Mouse (Mus musculus): ENCODE results near the gene Surf2. TPM values are rescaled to one million over a fixed set of nuclear protein-coding genes. Genes with fewer than 3 reads are reported as not detected.

Surf2 gene
- total and polyA plus RNA-seq, 2 experiments from 2014 or later = 31.0 to 55.1 TPM

DNA sequence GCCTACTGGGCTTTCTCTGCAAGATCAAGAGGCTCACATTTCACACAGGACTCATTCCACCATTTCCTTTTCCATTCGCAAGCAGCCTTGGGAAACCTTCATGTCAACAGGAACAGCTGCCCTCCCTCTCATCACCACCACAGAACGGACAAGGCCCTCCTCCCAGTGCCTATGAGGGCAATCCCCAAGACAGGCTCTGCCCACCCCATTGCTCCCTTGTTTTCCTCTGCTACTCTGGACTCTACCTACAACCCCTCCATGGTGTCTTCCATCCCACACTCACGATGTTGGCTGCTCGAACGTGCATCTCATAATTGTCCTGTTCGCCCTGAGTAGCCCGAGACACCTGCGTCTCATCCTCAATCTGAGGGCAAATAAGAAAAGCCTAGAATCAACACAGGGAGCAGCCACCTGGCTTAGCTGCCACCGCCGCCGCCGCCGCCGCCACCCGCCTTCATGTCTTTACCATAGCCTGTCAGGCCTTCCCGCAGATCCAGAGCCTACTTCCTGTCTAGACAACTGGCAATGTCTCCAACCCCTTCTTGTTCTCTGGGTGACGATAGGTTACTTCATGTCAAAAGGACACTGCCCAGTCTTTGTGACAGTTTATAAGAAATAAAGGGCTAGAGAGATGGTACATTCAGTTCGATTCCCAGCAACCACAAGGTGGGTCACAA lies 7.3 kb upstream of the Surf2 start:
- 86% methylated on average over 18 of the region's 18 CpGs for WGBS

DNA sequence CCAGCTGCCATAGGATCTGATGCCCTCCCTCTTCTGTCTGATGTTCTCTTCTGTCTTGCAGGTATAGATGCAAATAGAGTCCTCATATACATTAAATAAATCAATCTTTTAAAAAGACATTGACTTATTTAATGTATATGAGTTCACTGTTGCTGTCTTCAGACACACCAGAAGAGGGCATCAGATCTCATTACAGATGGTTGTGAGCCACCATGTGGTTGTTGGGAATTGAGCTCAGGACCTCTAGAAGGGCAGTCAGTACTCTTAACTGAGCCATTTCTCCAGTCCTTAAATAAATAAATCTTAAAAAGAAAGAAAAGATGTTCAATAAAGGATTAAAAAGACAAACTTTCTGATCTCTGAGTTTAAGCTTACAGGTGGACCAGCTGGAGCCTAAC lies 6.8 kb upstream of the Surf2 start:
- Histone ChIP-seq H3K27ac (ENCODE audit: low read depth, low read length) (peak overlapping the region; percentile 97; the same call in 1 of the 2 replicates), H3K9ac (peak overlapping the region; percentile 94), H3K4me3 (ENCODE audit: low read depth, low read length) (peak overlapping the region; percentile 71), H3K27me3 (ENCODE audit: insufficient read depth, low read length) (no peaks in the 10 kb centered on the region), H3K4me1 (ENCODE audit: insufficient read depth) (peaks cover 19% of the 10 kb centered on the region), H3K9me3 (ENCODE audit: low read length) (no peaks in the 10 kb centered on the region), H3K36me3 (ENCODE audit: insufficient read depth) (peaks cover 59% of the 10 kb centered on the region), H3K4me2 (ENCODE audit: low read depth) (peak overlapping the region; percentile 76)
- DNase-seq (no peak), ATAC-seq (no peak)
- peak; percentile 52 for TF ChIP-seq CTCF (IDR thresholded peaks at IDR 0.05; ENCODE audit: low read depth)

More for the DNA sequence above, 7.3 kb upstream of the Surf2 start:
- TF ChIP-seq CTCF (IDR thresholded peaks at IDR 0.05; ENCODE audit: low read depth) = no peak
- DNase-seq = no peak
- H3K27ac ChIP-seq (ENCODE audit: low read depth, low read length) = no peak overlapping the region
- peaks cover 57% of the 10 kb centered on the region for H3K36me3 ChIP-seq (ENCODE audit: insufficient read depth)
- no peaks in the 10 kb centered on the region for H3K27me3 ChIP-seq (ENCODE audit: insufficient read depth, low read length)
- H3K9ac ChIP-seq = peak overlapping the region; percentile 25; the same call in 1 of the 2 replicates
- ATAC-seq = no peak
- H3K9me3 ChIP-seq (ENCODE audit: low read length) = no peaks in the 10 kb centered on the region
- peak overlapping the region; percentile 76 for H3K4me2 ChIP-seq (ENCODE audit: low read depth)
- H3K4me1 ChIP-seq (ENCODE audit: insufficient read depth) = peaks cover 20% of the 10 kb centered on the region
- peak overlapping the region; percentile 71 for H3K4me3 ChIP-seq (ENCODE audit: low read depth, low read length)

DNA sequence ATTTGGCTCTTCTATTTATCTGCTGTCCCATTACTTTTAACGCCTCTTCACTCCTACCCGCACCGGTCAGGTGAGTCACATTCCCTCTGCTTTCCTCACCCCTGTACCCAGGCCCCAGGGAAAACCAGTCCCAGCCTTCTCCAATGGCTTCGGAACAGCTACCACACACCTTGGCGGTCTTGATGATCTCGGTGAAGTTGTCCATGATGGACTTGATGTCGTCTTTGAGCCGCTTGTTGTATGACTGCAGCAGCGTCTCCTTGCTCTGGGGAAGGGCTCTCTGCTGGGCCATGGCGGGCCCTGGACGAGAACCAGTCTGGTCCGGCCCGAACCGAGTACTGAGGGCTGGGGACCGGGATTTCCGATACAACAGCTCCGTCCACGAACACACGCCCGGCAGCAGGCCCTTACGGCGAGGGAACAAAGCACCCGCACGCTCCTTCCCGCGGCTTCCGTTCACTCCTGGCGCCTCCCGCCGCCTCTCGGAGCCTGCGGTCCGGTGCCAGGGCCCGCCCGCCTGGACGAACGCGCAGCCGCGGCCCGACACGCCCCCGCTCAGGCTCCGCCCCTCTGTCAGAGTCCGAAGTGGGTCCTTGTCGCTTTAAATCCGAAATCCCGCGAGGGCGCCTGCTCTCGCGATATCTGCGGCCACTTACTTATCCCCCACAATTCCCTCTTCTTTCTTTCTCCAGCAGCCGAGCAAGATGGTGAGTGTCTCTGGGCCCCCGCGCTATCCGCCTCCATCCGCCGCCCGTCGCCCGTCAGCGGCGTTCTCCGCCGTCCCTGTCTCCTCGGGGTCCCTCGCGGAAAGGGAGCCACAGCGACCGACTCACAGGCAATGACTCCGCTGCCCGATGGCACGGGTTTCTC lies 5.8 kb upstream of the Surf2 start, which contains the start of the genes Med22 and Rpl7a:
TSS of gene Med22 (minus strand) at position 554 of the 870 bp plus-strand sequence.
TSS of gene Rpl7a (plus strand) at position 641 of the 870 bp plus-strand sequence.
- no peaks in the 10 kb centered on the region for H3K27me3 ChIP-seq (ENCODE audit: insufficient read depth, low read length)
- WGBS = 2% methylated on average over 61 of the region's 74 CpGs
- peaks cover 22% of the 10 kb centered on the region for H3K4me1 ChIP-seq (ENCODE audit: insufficient read depth)
- peaks cover 56% of the 10 kb centered on the region for H3K36me3 ChIP-seq (ENCODE audit: insufficient read depth)
- peak within 1 kb of the TSS; percentile 71 for H3K4me3 ChIP-seq (ENCODE audit: low read depth, low read length)
- ATAC-seq (peak; percentile 93), DNase-seq (peak; percentile 99)
- H3K9me3 ChIP-seq (ENCODE audit: low read length) = no peaks in the 10 kb centered on the region
- peak within 1 kb of the TSS; percentile 94 for H3K9ac ChIP-seq
- H3K27ac ChIP-seq (ENCODE audit: low read depth, low read length) = peak within 1 kb of the TSS; percentile 97
- H3K4me2 ChIP-seq (ENCODE audit: low read depth) = peak within 1 kb of the TSS; percentile 99
- no peak for TF ChIP-seq CTCF (IDR thresholded peaks at IDR 0.05; ENCODE audit: low read depth)

DNA sequence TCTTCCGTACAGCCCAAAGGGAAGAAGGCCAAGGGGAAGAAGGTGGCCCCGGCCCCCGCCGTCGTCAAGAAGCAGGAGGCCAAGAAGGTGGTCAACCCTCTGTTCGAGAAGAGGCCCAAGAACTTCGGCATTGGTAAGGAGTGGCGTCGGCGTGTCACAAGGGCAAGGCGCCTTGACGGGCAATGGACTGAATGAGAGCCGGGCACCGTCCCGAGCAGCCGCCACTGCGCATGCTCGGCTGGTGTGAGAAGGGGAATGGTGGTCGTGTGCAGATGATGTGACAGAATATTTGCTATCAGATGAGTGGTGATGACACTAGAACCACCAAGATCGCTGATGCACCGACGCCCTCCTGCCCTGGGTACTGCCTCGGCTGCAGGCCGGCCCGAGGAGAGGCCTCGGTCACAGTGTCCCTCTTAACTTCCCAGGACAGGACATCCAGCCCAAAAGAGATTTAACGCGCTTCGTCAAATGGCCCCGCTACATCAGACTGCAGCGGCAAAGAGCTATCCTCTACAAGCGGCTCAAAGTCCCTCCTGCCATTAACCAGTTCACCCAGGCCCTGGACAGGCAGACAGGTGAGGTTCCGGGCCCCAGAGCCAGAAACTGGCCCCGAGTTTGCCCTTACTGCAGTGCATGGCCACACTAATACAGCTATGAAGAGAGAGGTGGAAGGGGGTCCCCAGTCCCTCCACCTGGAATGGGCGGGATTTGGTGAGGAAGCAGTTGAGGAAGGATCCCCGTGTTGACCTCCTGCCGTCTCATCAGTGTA lies 5.0 kb upstream of the Surf2 start:
- no peak for TF ChIP-seq CTCF (IDR thresholded peaks at IDR 0.05; ENCODE audit: low read depth)
- H3K27ac ChIP-seq (ENCODE audit: low read depth, low read length) = peak overlapping the region; percentile 97
- peaks cover 23% of the 10 kb centered on the region for H3K4me1 ChIP-seq (ENCODE audit: insufficient read depth)
- H3K27me3 ChIP-seq (ENCODE audit: insufficient read depth, low read length) = no peaks in the 10 kb centered on the region
- peak overlapping the region; percentile 71 for H3K4me3 ChIP-seq (ENCODE audit: low read depth, low read length)
- ATAC-seq (peak; percentile 77), DNase-seq (peak; percentile 89)
- WGBS = under 1% methylated on average over 37 of the region's 37 CpGs
- H3K9me3 ChIP-seq (ENCODE audit: low read length) = no peaks in the 10 kb centered on the region
- peak overlapping the region; percentile 94 for H3K9ac ChIP-seq
- peak overlapping the region; percentile 99 for H3K4me2 ChIP-seq (ENCODE audit: low read depth)
- peaks cover 47% of the 10 kb centered on the region for H3K36me3 ChIP-seq (ENCODE audit: insufficient read depth)

DNA sequence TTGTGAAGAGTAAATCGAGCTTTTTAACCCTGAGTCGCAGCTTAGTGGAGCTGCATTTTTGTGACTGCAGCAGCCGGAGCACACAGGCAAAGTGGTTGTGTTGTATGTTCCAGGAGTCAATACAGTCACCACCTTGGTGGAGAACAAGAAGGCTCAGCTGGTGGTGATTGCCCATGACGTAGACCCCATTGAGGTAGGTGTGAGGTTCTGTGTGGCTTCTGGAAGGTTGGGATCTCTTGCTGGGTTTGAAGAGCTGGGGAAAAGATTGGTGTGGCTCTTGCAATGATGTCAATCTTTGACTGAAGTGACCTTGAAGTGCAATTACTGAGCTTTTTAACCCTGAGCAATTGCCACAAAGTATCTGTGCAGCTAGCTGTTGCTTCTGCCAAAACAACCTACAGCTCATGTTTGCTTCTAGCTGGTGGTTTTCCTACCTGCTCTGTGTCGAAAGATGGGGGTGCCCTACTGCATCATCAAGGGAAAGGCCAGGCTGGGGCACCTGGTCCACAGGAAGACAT lies 3.9 kb upstream of the Surf2 start:
- Histone ChIP-seq H3K27ac (ENCODE audit: low read depth, low read length) (no peak overlapping the region), H3K27me3 (ENCODE audit: insufficient read depth, low read length) (no peaks in the 10 kb centered on the region), H3K9ac (no peak overlapping the region), H3K4me3 (ENCODE audit: low read depth, low read length) (peak overlapping the region; percentile 71; the same call in 1 of the 2 replicates), H3K4me1 (ENCODE audit: insufficient read depth) (peaks cover 28% of the 10 kb centered on the region), H3K4me2 (ENCODE audit: low read depth) (peak overlapping the region; percentile 99), H3K36me3 (ENCODE audit: insufficient read depth) (peaks cover 36% of the 10 kb centered on the region), H3K9me3 (ENCODE audit: low read length) (no peaks in the 10 kb centered on the region)
- WGBS = 71% methylated on average over 5 of the region's 5 CpGs
- no peak for ATAC-seq
- no peak for DNase-seq
- TF ChIP-seq CTCF (IDR thresholded peaks at IDR 0.05; ENCODE audit: low read depth) = no peak

DNA sequence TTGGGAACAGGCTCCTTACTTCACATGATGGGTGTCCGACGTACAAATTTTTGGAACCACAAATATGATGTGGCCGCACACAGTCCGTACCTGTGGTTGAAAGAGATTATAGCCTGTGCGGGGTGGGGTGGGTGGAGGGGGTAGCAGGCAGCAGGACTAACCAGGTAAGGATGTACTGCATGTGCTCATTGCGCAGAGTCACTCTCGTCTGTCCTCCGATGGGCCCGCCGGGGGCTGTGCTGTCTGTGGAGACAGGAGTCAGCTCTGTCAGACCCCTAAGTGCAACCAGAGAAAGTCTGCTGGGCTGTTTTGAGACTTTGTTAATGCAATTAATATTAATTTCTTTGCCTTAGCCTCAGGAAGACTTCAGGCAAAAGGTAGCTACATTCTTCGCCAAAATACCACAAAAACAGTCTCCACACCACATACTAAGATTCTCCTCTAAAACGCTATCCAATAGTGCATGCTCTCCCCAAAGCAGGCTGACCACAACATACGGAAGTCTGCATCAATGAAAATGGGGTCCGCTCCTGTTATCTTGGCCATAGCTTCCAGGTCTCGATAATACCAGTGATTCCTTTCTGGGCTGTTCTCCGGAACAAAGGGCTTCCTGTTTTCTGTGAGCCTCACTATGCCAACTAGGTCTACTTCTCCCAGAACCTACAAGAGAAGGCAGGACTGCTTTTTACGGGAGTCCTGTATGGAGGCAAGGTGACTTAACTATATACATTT lies 2.6 kb upstream of the Surf2 start:
- Histone ChIP-seq H3K4me3 (ENCODE audit: low read depth, low read length) (no peak overlapping the region), H3K4me2 (ENCODE audit: low read depth) (no peak overlapping the region), H3K27me3 (ENCODE audit: insufficient read depth, low read length) (no peaks in the 10 kb centered on the region), H3K9me3 (ENCODE audit: low read length) (no peaks in the 10 kb centered on the region), H3K4me1 (ENCODE audit: insufficient read depth) (peaks cover 30% of the 10 kb centered on the region), H3K36me3 (ENCODE audit: insufficient read depth) (peaks cover 35% of the 10 kb centered on the region), H3K27ac (ENCODE audit: low read depth, low read length) (no peak overlapping the region), H3K9ac (no peak overlapping the region)
- no peak for DNase-seq
- no peak for ATAC-seq
- TF ChIP-seq CTCF (IDR thresholded peaks at IDR 0.05; ENCODE audit: low read depth) = no peak
- WGBS = 85% methylated on average over 17 of the region's 17 CpGs
